Mouse (Mus musculus) liver, postnatal 0 days (tissue): ENCODE data around the gene Il1f8.

Experiments used
- CTCF ChIP-seq: sonication (generic); IDR thresholded peaks from 2 replicates; pipeline ENCODE4 v1.5.1; 2016; ENCODE audit warnings: antibody characterized with exemption, low read depth
- EP300 ChIP-seq: IDR thresholded peaks from 2 replicates; pipeline ENCODE4 v1.6.1; 2016; ENCODE audit warnings: antibody characterized with exemption, low read depth, mild to moderate bottlenecking

DNA sequence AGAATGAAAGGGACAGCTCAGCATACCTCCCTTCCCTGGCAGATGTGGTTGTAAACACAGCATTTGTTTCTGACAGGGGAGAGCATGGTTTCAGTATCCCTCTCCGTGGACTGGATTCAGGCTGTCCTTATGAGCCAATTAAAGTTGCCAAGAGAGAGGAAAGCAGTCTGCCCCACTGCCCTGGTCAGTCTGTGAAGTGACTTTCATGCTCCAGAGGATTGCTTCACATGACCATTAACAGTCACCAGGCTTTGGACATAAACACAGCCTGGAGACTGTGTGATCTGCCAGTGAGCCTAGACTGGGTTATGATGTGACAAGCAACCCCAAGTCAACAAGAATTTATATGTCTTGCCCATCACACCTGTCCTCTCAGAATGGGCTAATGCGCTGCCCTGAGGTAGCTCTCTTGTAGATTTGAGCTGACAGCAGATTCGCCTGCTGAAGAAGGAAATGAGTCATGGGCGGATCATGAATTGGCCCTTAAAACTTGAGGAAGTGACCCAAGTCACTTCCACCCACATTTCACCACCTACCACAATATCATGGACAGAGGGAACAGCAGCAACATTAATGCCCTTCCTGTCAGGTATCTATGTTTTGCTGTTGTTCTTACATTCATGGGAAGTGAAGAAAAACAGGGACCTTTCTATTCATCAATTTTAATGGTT, 49.2 kb upstream of the Il1f8 start:
- no peak for TF ChIP-seq CTCF
- no peak for TF ChIP-seq EP300
